Mouse (Mus musculus) midbrain, embryonic 13.5 days (tissue): Measurements from ENCODE around the gene Krtap5-3. TPM values are rescaled to one million over a fixed set of nuclear protein-coding genes. Genes with fewer than 3 reads are reported as not detected.
"Not testable (repeated sequence)": the region's sequence is repeated elsewhere in the genome, so short reads cannot be mapped to it uniquely, and the experiment has no call there.

Source experiments
- ATAC-seq: fragments of 200-750 bp; cut with Nextera tagmentation; 2 replicates; pipeline ENCODE4 v1.8.0; 2017; ENCODE audit warnings: mild to moderate bottlenecking, moderate TSS enrichment, moderate library complexity
- H3K27ac ChIP-seq: fragments of 300-500 bp; sonication (generic); 2 replicates; pipeline ENCODE4 v1.5.1; 2015; ENCODE audit warnings: inconsistent platforms, mild to moderate bottlenecking, moderate library complexity
- H3K27me3 ChIP-seq: fragments of 300-500 bp; sonication (generic); 2 replicates; pipeline ENCODE4 v1.6.1; 2015; ENCODE audit warnings: mild to moderate bottlenecking, inconsistent platforms
- H3K36me3 ChIP-seq: fragments of 300-500 bp; sonication (generic); 2 replicates; pipeline ENCODE4 v1.6.1; 2015; ENCODE audit warnings: mild to moderate bottlenecking, inconsistent platforms
- H3K4me1 ChIP-seq: fragments of 300-500 bp; sonication (generic); replicated peaks from 2 replicates; pipeline ENCODE4 v1.6.1; 2015; ENCODE audit warnings: inconsistent platforms
- H3K4me2 ChIP-seq: fragments of 300-500 bp; sonication (generic); replicated peaks from 2 replicates; pipeline ENCODE4 v1.6.1; 2015; ENCODE audit warnings: moderate library complexity, mild to moderate bottlenecking, inconsistent platforms
- H3K4me3 ChIP-seq: fragments of 300-500 bp; sonication (generic); replicated peaks from 2 replicates; pipeline ENCODE4 v1.5.1; 2015; ENCODE audit warnings: mild to moderate bottlenecking, inconsistent platforms
- H3K9ac ChIP-seq: fragments of 300-500 bp; sonication (generic); replicated peaks from 2 replicates; pipeline ENCODE4 v1.6.1; 2015; ENCODE audit warnings: mild to moderate bottlenecking, inconsistent platforms
- H3K9me3 ChIP-seq: fragments of 300-500 bp; sonication (generic); 2 replicates; pipeline ENCODE4 v1.6.1; 2016; ENCODE audit warnings: mild to moderate bottlenecking, inconsistent platforms
- WGBS: fragments of 180-500 bp; shearing (Covaris S2); methylation state at CpG from one replicate; pipeline ENCODE4 v1.1.7; 2015; 5-methylcytosine and 5-hydroxymethylcytosine counted together
- polyA plus RNA-seq: library from polyadenylated mRNA; unstranded; fragments of >200 nt; fragmentation: Nextera tagmentation; extraction: Ambion mirVana; gene quantifications from 2 replicates; pipeline ENCODE4 v1.2.1, GENCODE M21; 2015

The Krtap5-3 gene
- polyA plus RNA-seq, 1 experiment from 2014 or later: not detected

GRCm38 (mm10) chr7:142205488-142205887 is 4.3 kb downstream of the Krtap5-3 start:
- no peak for ATAC-seq
- Histone ChIP-seq H3K4me1 (no peaks in the 10 kb centered on the region), H3K27me3 (peaks cover 3% of the 10 kb centered on the region; the same call in 1 of the 2 replicates), H3K9me3 (no peaks in the 10 kb centered on the region), H3K4me3 (no peak overlapping the region), H3K4me2 (no peak overlapping the region), H3K27ac (no peak overlapping the region), H3K9ac (no peak overlapping the region), H3K36me3 (no peaks in the 10 kb centered on the region)

- not testable (repeated sequence) for H3K4me1 ChIP-seq, H3K36me3 ChIP-seq, H3K27ac ChIP-seq, H3K9ac ChIP-seq, H3K27me3 ChIP-seq, H3K4me3 ChIP-seq, H3K9me3 ChIP-seq, ATAC-seq, H3K4me2 ChIP-seq
- 66% methylated on average over 5 of the region's 5 CpGs for WGBS
These were observed 5.7 kb downstream of the Krtap5-3 start for GRCm38 (mm10) chr7:142206891-142207290.

GRCm38 (mm10) chr7:142211559-142211958 is 10.4 kb downstream of the Krtap5-3 start, which contains the start of gene Gm7579:
Gene Gm7579, plus strand, starts transcription at chr7:142211859.
- H3K9me3 ChIP-seq: no peaks in the 10 kb centered on the region
- no peaks in the 10 kb centered on the region for H3K27me3 ChIP-seq
- no peak within 1 kb of the TSS for H3K4me3 ChIP-seq
- H3K9ac ChIP-seq: no peak within 1 kb of the TSS
- H3K4me1 ChIP-seq: no peaks in the 10 kb centered on the region
- H3K4me2 ChIP-seq: no peak within 1 kb of the TSS
- no peak within 1 kb of the TSS for H3K27ac ChIP-seq
- ATAC-seq: no peak
- WGBS: 71% methylated on average over 1 of the region's 1 CpGs
- H3K36me3 ChIP-seq: no peaks in the 10 kb centered on the region

GRCm38 (mm10) chr7:142212136-142212535 is 11.0 kb downstream of the Krtap5-3 start:
- not testable (repeated sequence) for H3K4me2 ChIP-seq, H3K36me3 ChIP-seq, H3K9me3 ChIP-seq, H3K4me1 ChIP-seq, H3K9ac ChIP-seq, H3K27ac ChIP-seq, H3K4me3 ChIP-seq, H3K27me3 ChIP-seq, ATAC-seq
- WGBS: 53% methylated on average over 1 of the region's 1 CpGs

- no peak overlapping the region for H3K4me2 ChIP-seq
- no peaks in the 10 kb centered on the region for H3K9me3 ChIP-seq
- ATAC-seq: no peak
- H3K4me3 ChIP-seq: no peak overlapping the region
- H3K9ac ChIP-seq: no peak overlapping the region
- WGBS: 45% methylated on average over 2 of the region's 2 CpGs
- H3K4me1 ChIP-seq: no peaks in the 10 kb centered on the region
- H3K36me3 ChIP-seq: no peaks in the 10 kb centered on the region
- H3K27ac ChIP-seq: no peak overlapping the region
- no peaks in the 10 kb centered on the region for H3K27me3 ChIP-seq
These were observed 23.4 kb downstream of the Krtap5-3 start for GRCm38 (mm10) chr7:142224518-142224917.

- not testable (repeated sequence) for H3K4me1 ChIP-seq, H3K36me3 ChIP-seq, ATAC-seq, H3K4me3 ChIP-seq, H3K4me2 ChIP-seq, H3K27me3 ChIP-seq, H3K27ac ChIP-seq, H3K9ac ChIP-seq, H3K9me3 ChIP-seq
- 55% methylated on average over 3 of the region's 3 CpGs for WGBS
These were observed 28.7 kb downstream of the Krtap5-3 start, which contains the start of gene Krtap5-5 for GRCm38 (mm10) chr7:142229871-142230270. Gene Krtap5-5, minus strand, starts transcription at chr7:142229971.

- H3K4me3 ChIP-seq: no peak overlapping the region
- no peaks in the 10 kb centered on the region for H3K36me3 ChIP-seq
- no peak overlapping the region for H3K4me2 ChIP-seq
- no peak overlapping the region for H3K9ac ChIP-seq
- 0 out of 2 replicates have a peak, but pooled peaks cover 9% of the 10 kb centered on the region for H3K9me3 ChIP-seq
- ATAC-seq: no peak
- no peaks in the 10 kb centered on the region for H3K4me1 ChIP-seq
- no peak overlapping the region for H3K27ac ChIP-seq
- WGBS: 41% methylated on average over 1 of the region's 1 CpGs
- H3K27me3 ChIP-seq: no peaks in the 10 kb centered on the region
These were observed 30.4 kb downstream of the Krtap5-3 start for GRCm38 (mm10) chr7:142231540-142231939.

GRCm38 (mm10) chr7:142240978-142241377 is 39.8 kb downstream of the Krtap5-3 start, which contains the start of gene Gm40460:
Gene Gm40460, minus strand, starts transcription at chr7:142241078.
- no peak for ATAC-seq
- H3K9me3 ChIP-seq: no peaks in the 10 kb centered on the region
- WGBS: 55% methylated on average over 2 of the region's 2 CpGs

GRCm38 (mm10) chr7:142249824-142250223 is 48.7 kb downstream of the Krtap5-3 start:
- no peak overlapping the region for H3K9ac ChIP-seq

More at GRCm38 (mm10) chr7:142240978-142241377, 39.8 kb downstream of the Krtap5-3 start, which contains the start of gene Gm40460:
- Histone ChIP-seq H3K4me1 (no peaks in the 10 kb centered on the region), H3K9ac (no peak within 1 kb of the TSS), H3K4me3 (no peak within 1 kb of the TSS), H3K4me2 (no peak within 1 kb of the TSS), H3K27me3 (no peaks in the 10 kb centered on the region), H3K36me3 (no peaks in the 10 kb centered on the region), H3K27ac (no peak within 1 kb of the TSS)

More at GRCm38 (mm10) chr7:142249824-142250223, 48.7 kb downstream of the Krtap5-3 start:
- WGBS: 0% methylated on average over 1 of the region's 1 CpGs
- Histone ChIP-seq H3K27me3 (0 out of 2 replicates have a peak, but pooled peaks cover 2% of the 10 kb centered on the region), H3K9me3 (no peaks in the 10 kb centered on the region), H3K36me3 (no peaks in the 10 kb centered on the region), H3K4me3 (no peak overlapping the region), H3K4me2 (no peak overlapping the region), H3K27ac (no peak overlapping the region), H3K4me1 (no peaks in the 10 kb centered on the region)
- ATAC-seq: no peak

Other genes with a start within 250 kb of the Krtap5-3 start
- gene Mob2, start 140.3 kb upstream of the Krtap5-3 start, polyA plus RNA-seq: 52.3 and 56.9 TPM in 2 replicates
- 66.0 and 69.1 TPM in 2 replicates for gene Dusp8, start 105.5 kb upstream of the Krtap5-3 start, polyA plus RNA-seq
- 0.44 TPM in 1 of 2 replicates, not detected in the other for gene Gm45618, start 80.6 kb upstream of the Krtap5-3 start, polyA plus RNA-seq
- not detected in 2 replicates for gene Gm39115, start 65.3 kb upstream of the Krtap5-3 start, polyA plus RNA-seq
- gene Gm45337, start 56.8 kb upstream of the Krtap5-3 start, polyA plus RNA-seq: not detected in 2 replicates
- not detected in 2 replicates for gene Gm29735, start 44.3 kb upstream of the Krtap5-3 start, polyA plus RNA-seq
- not detected in 2 replicates for gene Gm4553, start 35.6 kb upstream of the Krtap5-3 start, polyA plus RNA-seq
- gene Krtap5-2, start 25.4 kb upstream of the Krtap5-3 start, polyA plus RNA-seq: not detected in 2 replicates
- not detected in 2 replicates for gene Gm10153, start 11.0 kb upstream of the Krtap5-3 start, polyA plus RNA-seq
- gene Gm7579, start 10.5 kb downstream of the Krtap5-3 start, polyA plus RNA-seq: not detected in 2 replicates
- not detected in 2 replicates for gene Krtap5-5, start 28.6 kb downstream of the Krtap5-3 start, polyA plus RNA-seq
- gene Gm40460, start 39.7 kb downstream of the Krtap5-3 start, polyA plus RNA-seq: not detected in 2 replicates
- gene Gm2431, start 57.0 kb downstream of the Krtap5-3 start, polyA plus RNA-seq: not detected in 2 replicates
- not detected in 2 replicates for gene Gm4559, start 73.0 kb downstream of the Krtap5-3 start, polyA plus RNA-seq
- gene Krtap5-1, start 95.8 kb downstream of the Krtap5-3 start, polyA plus RNA-seq: not detected in 2 replicates
- gene Krtap5-4, start 102.2 kb downstream of the Krtap5-3 start, polyA plus RNA-seq: not detected in 2 replicates
- 1.9 and 2.3 TPM in 2 replicates for gene Ifitm10, start 172.4 kb downstream of the Krtap5-3 start, polyA plus RNA-seq
- not detected in 2 replicates for gene Gm49369, start 181.3 kb downstream of the Krtap5-3 start, polyA plus RNA-seq
- 191 and 206 TPM in 2 replicates for gene Ctsd, start 186.7 kb downstream of the Krtap5-3 start, polyA plus RNA-seq
- gene Syt8, start 233.5 kb downstream of the Krtap5-3 start, polyA plus RNA-seq: not detected in 2 replicates
- 0.59 and 0.75 TPM in 2 replicates for gene Tnni2, start 240.4 kb downstream of the Krtap5-3 start, polyA plus RNA-seq